Mouse (Mus musculus): ENCODE results near the gene Tns3. TPM values are rescaled to one million over a fixed set of nuclear protein-coding genes. Genes with fewer than 3 reads are reported as not detected.
"Not testable (repeated sequence)": the region's sequence is repeated elsewhere in the genome, so short reads cannot be mapped to it uniquely, and the experiment has no call there.

Tns3 gene
- polyA plus RNA-seq, 2 experiments from 2014 or later: 0.10 to 0.27 TPM

- no peak for ATAC-seq
Observed at GRCm38 (mm10) chr11:8644272-8644671, 20.1 kb downstream of the Tns3 start.

- ATAC-seq: no peak
Observed at GRCm38 (mm10) chr11:8641634-8642277, 22.6 kb downstream of the Tns3 start.

GRCm38 (mm10) chr11:8639726-8640125 is 24.6 kb downstream of the Tns3 start:
- ATAC-seq: no peak

GRCm38 (mm10) chr11:8639007-8639718 is 25.2 kb downstream of the Tns3 start:
- no peak for ATAC-seq

GRCm38 (mm10) chr11:8637469-8638447 is 26.6 kb downstream of the Tns3 start:
- no peak for ATAC-seq

GRCm38 (mm10) chr11:8636680-8637079 is 27.7 kb downstream of the Tns3 start:
- ATAC-seq: no peak

- ATAC-seq: no peak
Observed at GRCm38 (mm10) chr11:8635778-8636177, 28.6 kb downstream of the Tns3 start.

GRCm38 (mm10) chr11:8634728-8635410 is 29.5 kb downstream of the Tns3 start:
- ATAC-seq: no peak

- ATAC-seq: no peak
Observed at GRCm38 (mm10) chr11:8632163-8632562, 32.2 kb downstream of the Tns3 start.

- ATAC-seq: no peak
Observed at GRCm38 (mm10) chr11:8629862-8630390, 34.4 kb downstream of the Tns3 start.

- no peak for ATAC-seq
Observed at GRCm38 (mm10) chr11:8629326-8629725, 35.0 kb downstream of the Tns3 start.

- ATAC-seq: no peak
Observed at GRCm38 (mm10) chr11:8628846-8629253, 35.5 kb downstream of the Tns3 start.

GRCm38 (mm10) chr11:8627156-8627555 is 37.2 kb downstream of the Tns3 start:
- no peak for ATAC-seq

- ATAC-seq: no peak
Observed at GRCm38 (mm10) chr11:8626715-8627114, 37.6 kb downstream of the Tns3 start.

- no peak for ATAC-seq
Observed at GRCm38 (mm10) chr11:8625915-8626604, 38.3 kb downstream of the Tns3 start.

- no peak for ATAC-seq
Observed at GRCm38 (mm10) chr11:8625451-8625850, 38.9 kb downstream of the Tns3 start.

- no peak for ATAC-seq
Observed at GRCm38 (mm10) chr11:8624179-8624886, 40.0 kb downstream of the Tns3 start.

- ATAC-seq: no peak
Observed at GRCm38 (mm10) chr11:8623852-8624178, 40.5 kb downstream of the Tns3 start.

- no peak for ATAC-seq
Observed at GRCm38 (mm10) chr11:8622668-8623067, 41.7 kb downstream of the Tns3 start.

- ATAC-seq: not testable (repeated sequence)
Observed at GRCm38 (mm10) chr11:8619111-8619510, 45.2 kb downstream of the Tns3 start.

GRCm38 (mm10) chr11:8618301-8618700 is 46.0 kb downstream of the Tns3 start:
- no peak for ATAC-seq
